Mouse (Mus musculus): Measurements from ENCODE around the gene Psmd12. TPM values are rescaled to one million over a fixed set of nuclear protein-coding genes. Genes with fewer than 3 reads are reported as not detected.
"Not testable (repeated sequence)": the region's sequence is repeated elsewhere in the genome, so short reads cannot be mapped to it uniquely, and the experiment has no call there.

The Psmd12 gene
- polyA plus RNA-seq, 1 experiment from 2014 or later, result 171 TPM

- Histone ChIP-seq H3K27ac (ENCODE audit: low read depth, low read length) (no peak overlapping the region), H3K27me3 (replicated peaks; ENCODE audit: control insufficient read depth, insufficient read depth, low read length) (no peaks in the 10 kb centered on the region), H3K4me1 (ENCODE audit: control insufficient read depth, insufficient read depth, low read length) (peaks cover 12% of the 10 kb centered on the region), H3K36me3 (ENCODE audit: control insufficient read depth, insufficient read depth, low read length) (peaks cover 45% of the 10 kb centered on the region), H3K4me2 (ENCODE audit: low read length) (no peak overlapping the region), H3K9me3 (replicated peaks; ENCODE audit: control insufficient read depth, low read length) (no peaks in the 10 kb centered on the region), H3K9ac (ENCODE audit: low read length) (no peak overlapping the region), H3K4me3 (ENCODE audit: low read depth, low read length) (no peak overlapping the region)
- 92% methylated on average over 3 of the region's 3 CpGs for WGBS
- no peak for ATAC-seq
- DNase-seq (ENCODE audit: low spot score), result no peak
These were observed 5.1 kb downstream of the Psmd12 start for GRCm38 (mm10) chr11:107484341-107484740.

- no peak for DNase-seq (ENCODE audit: low spot score)
- no peak overlapping the region for H3K9ac ChIP-seq (ENCODE audit: low read length)
- H3K27me3 ChIP-seq (replicated peaks; ENCODE audit: control insufficient read depth, insufficient read depth, low read length), result no peaks in the 10 kb centered on the region
- no peak overlapping the region for H3K27ac ChIP-seq (ENCODE audit: low read depth, low read length)
- ATAC-seq, result no peak
- H3K4me1 ChIP-seq (ENCODE audit: control insufficient read depth, insufficient read depth, low read length), result no peaks in the 10 kb centered on the region
- WGBS, result 85% methylated on average over 8 of the region's 8 CpGs
- peaks cover 15% of the 10 kb centered on the region for H3K36me3 ChIP-seq (ENCODE audit: control insufficient read depth, insufficient read depth, low read length)
- no peak overlapping the region for H3K4me3 ChIP-seq (ENCODE audit: low read depth, low read length)
- H3K4me2 ChIP-seq (ENCODE audit: low read length), result no peak overlapping the region
- no peaks in the 10 kb centered on the region for H3K9me3 ChIP-seq (replicated peaks; ENCODE audit: control insufficient read depth, low read length)
These were observed 23.5 kb downstream of the Psmd12 start for GRCm38 (mm10) chr11:107502801-107503200.

- ATAC-seq; H3K27ac ChIP-seq (ENCODE audit: low read depth, low read length); H3K4me1 ChIP-seq (ENCODE audit: control insufficient read depth, insufficient read depth, low read length); DNase-seq (ENCODE audit: low spot score); H3K4me2 ChIP-seq (ENCODE audit: low read length); H3K27me3 ChIP-seq (replicated peaks; ENCODE audit: control insufficient read depth, insufficient read depth, low read length); H3K9me3 ChIP-seq (replicated peaks; ENCODE audit: control insufficient read depth, low read length); H3K9ac ChIP-seq (ENCODE audit: low read length); H3K4me3 ChIP-seq (ENCODE audit: low read depth, low read length); H3K36me3 ChIP-seq (ENCODE audit: control insufficient read depth, insufficient read depth, low read length): not testable (repeated sequence)
- WGBS, result 100% methylated on average over 3 of the region's 4 CpGs
These were observed 25.1 kb downstream of the Psmd12 start for GRCm38 (mm10) chr11:107504364-107504763.

- Histone ChIP-seq H3K4me2 (ENCODE audit: low read length) (no peak overlapping the region), H3K4me1 (ENCODE audit: control insufficient read depth, insufficient read depth, low read length) (no peaks in the 10 kb centered on the region), H3K9ac (ENCODE audit: low read length) (no peak overlapping the region), H3K27me3 (replicated peaks; ENCODE audit: control insufficient read depth, insufficient read depth, low read length) (no peaks in the 10 kb centered on the region), H3K4me3 (ENCODE audit: low read depth, low read length) (no peak overlapping the region), H3K27ac (ENCODE audit: low read depth, low read length) (no peak overlapping the region), H3K9me3 (replicated peaks; ENCODE audit: control insufficient read depth, low read length) (no peaks in the 10 kb centered on the region), H3K36me3 (ENCODE audit: control insufficient read depth, insufficient read depth, low read length) (0 out of 2 replicates have a peak, but pooled peaks cover 4% of the 10 kb centered on the region)
- DNase-seq (ENCODE audit: low spot score) (peak; percentile 26), ATAC-seq (no peak)
- 63% methylated on average over 1 of the region's 1 CpGs for WGBS
These were observed 27.0 kb downstream of the Psmd12 start for GRCm38 (mm10) chr11:107506260-107506659.

GRCm38 (mm10) chr11:107509631-107510338 is 30.5 kb downstream of the Psmd12 start:
- ATAC-seq (peak; percentile 47), DNase-seq (ENCODE audit: low spot score) (peak; percentile 43)
- WGBS, result 25% methylated on average over 11 of the region's 11 CpGs

GRCm38 (mm10) chr11:107510362-107511269 is 31.3 kb downstream of the Psmd12 start:
- Histone ChIP-seq H3K27me3 (replicated peaks; ENCODE audit: control insufficient read depth, insufficient read depth, low read length) (no peaks in the 10 kb centered on the region), H3K4me3 (ENCODE audit: low read depth, low read length) (no peak overlapping the region), H3K9me3 (replicated peaks; ENCODE audit: control insufficient read depth, low read length) (no peaks in the 10 kb centered on the region), H3K36me3 (ENCODE audit: control insufficient read depth, insufficient read depth, low read length) (no peaks in the 10 kb centered on the region), H3K27ac (ENCODE audit: low read depth, low read length) (no peak overlapping the region), H3K9ac (ENCODE audit: low read length) (no peak overlapping the region; the same call in 1 of the 2 replicates), H3K4me1 (ENCODE audit: control insufficient read depth, insufficient read depth, low read length) (0 out of 2 replicates have a peak, but pooled peaks cover 2% of the 10 kb centered on the region), H3K4me2 (ENCODE audit: low read length) (peak overlapping the region; percentile 20; the same call in 1 of the 2 replicates)
- WGBS, result 7% methylated on average over 18 of the region's 18 CpGs
- ATAC-seq (peak; percentile 44; the same call in 1 of the 2 replicates), DNase-seq (ENCODE audit: low spot score) (peak; percentile 30)

More at GRCm38 (mm10) chr11:107509631-107510338, 30.5 kb downstream of the Psmd12 start:
- Histone ChIP-seq H3K9ac (ENCODE audit: low read length) (no peak overlapping the region), H3K36me3 (ENCODE audit: control insufficient read depth, insufficient read depth, low read length) (no peaks in the 10 kb centered on the region), H3K27ac (ENCODE audit: low read depth, low read length) (no peak overlapping the region), H3K27me3 (replicated peaks; ENCODE audit: control insufficient read depth, insufficient read depth, low read length) (no peaks in the 10 kb centered on the region), H3K4me1 (ENCODE audit: control insufficient read depth, insufficient read depth, low read length) (0 out of 2 replicates have a peak, but pooled peaks cover 2% of the 10 kb centered on the region), H3K4me3 (ENCODE audit: low read depth, low read length) (no peak overlapping the region), H3K4me2 (ENCODE audit: low read length) (no peak overlapping the region), H3K9me3 (replicated peaks; ENCODE audit: control insufficient read depth, low read length) (no peaks in the 10 kb centered on the region)

- peak; percentile 80 for DNase-seq (ENCODE audit: low spot score)
- not testable (repeated sequence) for H3K9me3 ChIP-seq (replicated peaks; ENCODE audit: control insufficient read depth, low read length); H3K36me3 ChIP-seq (ENCODE audit: control insufficient read depth, insufficient read depth, low read length); H3K9ac ChIP-seq (ENCODE audit: low read length); H3K4me1 ChIP-seq (ENCODE audit: control insufficient read depth, insufficient read depth, low read length); H3K27ac ChIP-seq (ENCODE audit: low read depth, low read length); ATAC-seq; H3K27me3 ChIP-seq (replicated peaks; ENCODE audit: control insufficient read depth, insufficient read depth, low read length); H3K4me3 ChIP-seq (ENCODE audit: low read depth, low read length); H3K4me2 ChIP-seq (ENCODE audit: low read length)
- WGBS, result 52% methylated on average over 5 of the region's 5 CpGs
These were observed 32.7 kb downstream of the Psmd12 start for GRCm38 (mm10) chr11:107511954-107512353.

GRCm38 (mm10) chr11:107513047-107513446 is 33.8 kb downstream of the Psmd12 start:
- H3K9ac ChIP-seq (ENCODE audit: low read length), result no peak overlapping the region
- no peak overlapping the region for H3K27ac ChIP-seq (ENCODE audit: low read depth, low read length)
- ATAC-seq (no peak), DNase-seq (ENCODE audit: low spot score) (peak; percentile 65)
- no peaks in the 10 kb centered on the region for H3K27me3 ChIP-seq (replicated peaks; ENCODE audit: control insufficient read depth, insufficient read depth, low read length)
- WGBS, result 47% methylated on average over 10 of the region's 10 CpGs
- H3K4me1 ChIP-seq (ENCODE audit: control insufficient read depth, insufficient read depth, low read length), result 0 out of 2 replicates have a peak, but pooled peaks cover 2% of the 10 kb centered on the region
- no peak overlapping the region for H3K4me2 ChIP-seq (ENCODE audit: low read length)
- H3K4me3 ChIP-seq (ENCODE audit: low read depth, low read length), result no peak overlapping the region
- H3K36me3 ChIP-seq (ENCODE audit: control insufficient read depth, insufficient read depth, low read length), result no peaks in the 10 kb centered on the region
- no peaks in the 10 kb centered on the region for H3K9me3 ChIP-seq (replicated peaks; ENCODE audit: control insufficient read depth, low read length)

Data from forebrain, embryonic 14.5 days (tissue).